22 mouse cellular contexts compared by ENCODE assay signal in the genomic region with DNA sequence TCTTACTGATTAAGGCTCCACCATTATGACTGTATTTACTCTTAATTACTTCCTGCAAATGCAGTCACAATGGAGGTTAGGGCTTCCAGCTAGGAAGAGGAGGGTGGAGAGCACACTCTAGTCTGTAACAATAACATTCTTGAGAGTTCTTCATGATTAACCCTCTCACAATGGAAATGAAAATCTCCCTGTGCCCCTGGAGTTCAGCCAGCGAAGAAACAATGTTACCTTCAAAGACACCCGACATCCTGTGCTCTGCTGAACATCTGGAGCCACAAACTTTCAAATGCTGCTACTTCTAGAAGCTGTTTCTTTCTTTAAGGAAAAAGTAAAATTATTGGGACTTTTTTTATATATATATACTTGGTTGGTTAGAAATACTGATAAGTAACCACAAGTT.
DNase-seq lines count a peak whose midpoint lies in the region; ATAC-seq and TF ChIP-seq lines count a peak whose summit lies in the region.
"Had no signal": no experiment of that assay in that cellular context is flagged by ENCODE, and none has a peak within 500 bp of the region (broad histone marks: within the 10 kb centered on the region; RNA-seq: fewer than 3 reads in every experiment).

No protein-coding gene starts in this region.

- no peaks in the 10 kb centered on the region for H3K27me3 ChIP-seq in kidney, postnatal 0 days (ENCODE audit: insufficient read depth, low read length)
- H3K27me3 ChIP-seq in lung, embryonic 16.5 days (ENCODE audit: control insufficient read depth, insufficient read depth, low read depth, low read length), result no peaks in the 10 kb centered on the region
- H3K27me3 ChIP-seq: forebrain, embryonic 13.5 days; hindbrain, embryonic 13.5 days had no signal

- no peak overlapping the region for H3K4me3 ChIP-seq in kidney, postnatal 0 days (replicated peaks; ENCODE audit: low read depth, low read length)
- no peak overlapping the region for H3K4me3 ChIP-seq in lung, embryonic 16.5 days (ENCODE audit: low read length)
- H3K4me3 ChIP-seq: forebrain, embryonic 10.5 days; forebrain, embryonic 13.5 days; heart, adult 2 months; hindbrain, embryonic 10.5 days; hindbrain, embryonic 13.5 days had no signal

- no peak overlapping the region for H3K4me2 ChIP-seq in kidney, postnatal 0 days (ENCODE audit: low read length)
- H3K4me2 ChIP-seq in lung, embryonic 16.5 days (ENCODE audit: low read depth, low read length), result no peak overlapping the region
- H3K4me2 ChIP-seq: forebrain, embryonic 13.5 days; heart, embryonic 11.5 days; hindbrain, embryonic 13.5 days had no signal

- H3K9me3 ChIP-seq in kidney, postnatal 0 days (replicated peaks; ENCODE audit: low read length), result no peaks in the 10 kb centered on the region
- no peaks in the 10 kb centered on the region for H3K9me3 ChIP-seq in lung, embryonic 16.5 days (ENCODE audit: control insufficient read depth, low read length)
- H3K9me3 ChIP-seq: forebrain, embryonic 13.5 days; hindbrain, embryonic 10.5 days; hindbrain, embryonic 13.5 days had no signal

- no peak for TF ChIP-seq CTCF in kidney, postnatal 0 days (IDR thresholded peaks at IDR 0.05; ENCODE audit: low read depth)

- H3K4me1 ChIP-seq in kidney, postnatal 0 days (replicated peaks; ENCODE audit: insufficient read depth, low read length), result no peaks in the 10 kb centered on the region
- no peaks in the 10 kb centered on the region for H3K4me1 ChIP-seq in lung, embryonic 16.5 days (replicated peaks; ENCODE audit: control insufficient read depth, insufficient read depth, low read length)
- H3K4me1 ChIP-seq: forebrain, embryonic 10.5 days; forebrain, embryonic 13.5 days; hindbrain, embryonic 10.5 days; hindbrain, embryonic 13.5 days had no signal

- H3K36me3 ChIP-seq in kidney, postnatal 0 days (ENCODE audit: insufficient read depth, low read length), result no peaks in the 10 kb centered on the region
- no peaks in the 10 kb centered on the region for H3K36me3 ChIP-seq in lung, embryonic 16.5 days (ENCODE audit: control insufficient read depth, insufficient read depth, low read length)
- H3K36me3 ChIP-seq: forebrain, embryonic 10.5 days; hindbrain, embryonic 10.5 days; hindbrain, embryonic 13.5 days had no signal

- peak; percentile 19 for DNase-seq in kidney, postnatal 0 days (ENCODE audit: low spot score)
- no peak for DNase-seq in kidney, postnatal 36 days
- no peak for DNase-seq in lung, postnatal 36 days
- peak; percentile 32 for DNase-seq in ZHBTc4 (ENCODE audit: low read depth, low spot score)
- DNase-seq in lung, postnatal 14 days, result peak; percentile 24
- no peak for DNase-seq in gastrocnemius, adult 8-10 months (ENCODE audit: low spot score in 2 of 2)
- DNase-seq: adrenal gland, postnatal 10 days; adrenal gland, postnatal 36 days; cerebellum, adult 18-20 months; cerebellum, adult 9-10 months; cerebellum, postnatal 14 days; gastrocnemius, postnatal 14 days; heart, adult 2 months had no signal

- no peak overlapping the region for H3K27ac ChIP-seq in kidney, postnatal 0 days
- H3K27ac ChIP-seq in lung, embryonic 16.5 days (ENCODE audit: low read length), result no peak overlapping the region
- H3K27ac ChIP-seq: forebrain, embryonic 10.5 days; forebrain, embryonic 13.5 days; heart, adult 2 months; hindbrain, embryonic 10.5 days; hindbrain, embryonic 13.5 days had no signal

- H3K9ac ChIP-seq in kidney, postnatal 0 days (ENCODE audit: low read depth, low read length), result no peak overlapping the region
- no peak overlapping the region for H3K9ac ChIP-seq in lung, embryonic 16.5 days (ENCODE audit: low read length)
- H3K9ac ChIP-seq: forebrain, embryonic 13.5 days; hindbrain, embryonic 13.5 days had no signal

- no peak for ATAC-seq in kidney, postnatal 0 days (replicated peaks; ENCODE audit: low FRiP score, low read depth)
- 0 out of 2 replicates have a peak, but pooled peaks have one; percentile 28 for ATAC-seq in lung, embryonic 16.5 days (ENCODE audit: low read depth)
- ATAC-seq: CD4-positive, CD25-positive, alpha-beta regulatory T cell, adult 4 months; forebrain, embryonic 13.5 days; forebrain, embryonic 16.5 days; hindbrain, embryonic 16.5 days had no signal

- 31% methylated on average over 2 of the region's 2 CpGs for WGBS in kidney, postnatal 0 days
- 43% methylated on average over 2 of the region's 2 CpGs for WGBS in lung, embryonic 16.5 days

Comparison
In these comparisons a context has a peak if more than half of its experiments do, and no peak if none do; other contexts are left out.
1. DNase-seq: peak in kidney, postnatal 0 days (single experiment), ZHBTc4 (single experiment) and lung, postnatal 14 days (single experiment); none in kidney, postnatal 36 days (0 of 2), lung, postnatal 36 days (single experiment) and gastrocnemius, adult 8-10 months (0 of 2).